Mouse (Mus musculus) hindbrain, embryonic 16.5 days (tissue): ENCODE results near the gene Myh8. TPM values are rescaled to one million over a fixed set of nuclear protein-coding genes. Genes with fewer than 3 reads are reported as not detected.

Experiments
- ATAC-seq: fragments of 200-750 bp; cut with Nextera tagmentation; 2 replicates; pipeline ENCODE4 v1.8.0; 2017; ENCODE audit warnings: moderate TSS enrichment, moderate library complexity
- H3K27ac ChIP-seq: fragments of 300-500 bp; sonication (generic); 2 replicates; pipeline ENCODE4 v1.5.1; 2014; ENCODE audit warnings: low read depth, mild to moderate bottlenecking, control low read depth, low read length, moderate library complexity
- H3K27me3 ChIP-seq: fragments of 300-500 bp; sonication (generic); replicated peaks from 2 replicates; pipeline ENCODE4 v1.6.1; 2014; ENCODE audit warnings: low read length; ENCODE audit not compliant: control insufficient read depth, insufficient read depth
- H3K36me3 ChIP-seq: fragments of 300-500 bp; sonication (generic); 2 replicates; pipeline ENCODE4 v1.6.1; 2014; ENCODE audit warnings: mild to moderate bottlenecking, low read length, moderate library complexity, mixed read lengths; ENCODE audit not compliant: control insufficient read depth, insufficient read depth
- H3K4me1 ChIP-seq: fragments of 300-500 bp; sonication (generic); 2 replicates; pipeline ENCODE4 v1.6.1; 2014; ENCODE audit warnings: low read depth, low read length; ENCODE audit not compliant: control insufficient read depth, insufficient read depth
- H3K4me2 ChIP-seq: fragments of 300-500 bp; sonication (generic); 2 replicates; pipeline ENCODE4 v1.6.1; 2014; ENCODE audit warnings: mild to moderate bottlenecking, low read length, control low read depth, moderate library complexity
- H3K4me3 ChIP-seq: fragments of 300-500 bp; sonication (generic); 2 replicates; pipeline ENCODE4 v1.5.1; 2014; ENCODE audit warnings: mild to moderate bottlenecking, low read length, control low read depth, moderate library complexity
- H3K9ac ChIP-seq: fragments of 300-500 bp; sonication (generic); 2 replicates; pipeline ENCODE4 v1.6.1; 2014; ENCODE audit warnings: low read depth, mild to moderate bottlenecking, control low read depth, low read length, moderate library complexity
- H3K9me3 ChIP-seq: fragments of 300-500 bp; sonication (generic); 2 replicates; pipeline ENCODE4 v1.6.1; 2014; ENCODE audit warnings: mild to moderate bottlenecking, low read length, moderate library complexity; ENCODE audit not compliant: control insufficient read depth
- WGBS: fragments of 180-500 bp; shearing (Covaris S2); extraction: QIAGEN DNeasy Blood & Tissue Kit; methylation state at CpG from one replicate; pipeline ENCODE4 v1.1.7; 2014; 5-methylcytosine and 5-hydroxymethylcytosine counted together
- polyA plus RNA-seq: library from polyadenylated mRNA; unstranded; fragments of >200 nt; fragmentation: Nextera tagmentation; extraction: Ambion mirVana; gene quantifications from 2 replicates; pipeline ENCODE4 v1.2.1, GENCODE M21; 2015

Gene Myh8
- polyA plus RNA-seq: 1.1 and 10.1 TPM in 2 replicates

GRCm38 (mm10) chr11:67276601-67277174, at the start of gene Myh8:
Myh8 (plus strand) TSS chr11:67277124.
- peak; percentile 50; the same call in 1 of the 2 replicates for ATAC-seq
- Histone ChIP-seq H3K9me3 (no peaks in the 10 kb centered on the region), H3K4me1 (no peaks in the 10 kb centered on the region), H3K36me3 (no peaks in the 10 kb centered on the region), H3K9ac (no peak within 1 kb of the TSS), H3K4me2 (no peak within 1 kb of the TSS), H3K4me3 (no peak within 1 kb of the TSS), H3K27ac (no peak within 1 kb of the TSS), H3K27me3 (no peaks in the 10 kb centered on the region)
- WGBS: 57% methylated on average over 10 of the region's 10 CpGs

- no peak overlapping the region for H3K27ac ChIP-seq
- H3K27me3 ChIP-seq: no peaks in the 10 kb centered on the region
- no peaks in the 10 kb centered on the region for H3K36me3 ChIP-seq
- H3K4me3 ChIP-seq: no peak overlapping the region
- no peak overlapping the region for H3K9ac ChIP-seq
- H3K4me2 ChIP-seq: no peak overlapping the region
- WGBS: 75% methylated on average over 3 of the region's 3 CpGs
- no peak for ATAC-seq
- H3K9me3 ChIP-seq: no peaks in the 10 kb centered on the region
- H3K4me1 ChIP-seq: no peaks in the 10 kb centered on the region
These were observed 48.2 kb upstream of the Myh8 start for GRCm38 (mm10) chr11:67228731-67229130.

DNA sequence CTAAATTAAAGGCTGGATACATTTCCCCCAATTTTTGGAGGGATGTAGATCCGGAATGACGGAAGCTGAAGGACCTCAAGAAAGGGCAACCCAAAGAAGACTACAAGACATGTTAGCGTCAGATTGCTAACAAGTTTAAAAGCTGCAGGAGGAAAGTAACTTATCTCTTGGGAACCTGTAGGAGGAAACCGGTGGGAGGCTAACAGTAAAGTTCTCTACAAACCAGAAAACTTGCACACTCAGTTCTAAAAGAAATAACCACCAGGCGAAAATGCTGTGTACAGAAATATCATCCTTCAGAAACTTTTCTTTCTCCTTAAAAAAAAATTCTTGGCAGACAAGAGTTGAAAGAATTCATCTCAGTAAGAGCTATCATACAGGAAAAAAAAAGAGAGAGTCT, 47.8 kb upstream of the Myh8 start:
- no peaks in the 10 kb centered on the region for H3K4me1 ChIP-seq
- no peak overlapping the region for H3K4me3 ChIP-seq
- H3K27ac ChIP-seq: no peak overlapping the region
- no peak overlapping the region for H3K9ac ChIP-seq
- H3K36me3 ChIP-seq: no peaks in the 10 kb centered on the region
- H3K27me3 ChIP-seq: no peaks in the 10 kb centered on the region
- 87% methylated on average over 5 of the region's 5 CpGs for WGBS
- no peak overlapping the region for H3K4me2 ChIP-seq
- ATAC-seq: no peak
- no peaks in the 10 kb centered on the region for H3K9me3 ChIP-seq

GRCm38 (mm10) chr11:67229946-67230345, 47.0 kb upstream of the Myh8 start:
- Histone ChIP-seq H3K9me3 (no peaks in the 10 kb centered on the region), H3K4me2 (no peak overlapping the region), H3K27ac (no peak overlapping the region), H3K4me3 (no peak overlapping the region), H3K27me3 (no peaks in the 10 kb centered on the region), H3K4me1 (no peaks in the 10 kb centered on the region), H3K36me3 (no peaks in the 10 kb centered on the region), H3K9ac (no peak overlapping the region)
- 87% methylated on average over 2 of the region's 2 CpGs for whole genome bisulfite sequencing
- no peak for ATAC-seq

DNA sequence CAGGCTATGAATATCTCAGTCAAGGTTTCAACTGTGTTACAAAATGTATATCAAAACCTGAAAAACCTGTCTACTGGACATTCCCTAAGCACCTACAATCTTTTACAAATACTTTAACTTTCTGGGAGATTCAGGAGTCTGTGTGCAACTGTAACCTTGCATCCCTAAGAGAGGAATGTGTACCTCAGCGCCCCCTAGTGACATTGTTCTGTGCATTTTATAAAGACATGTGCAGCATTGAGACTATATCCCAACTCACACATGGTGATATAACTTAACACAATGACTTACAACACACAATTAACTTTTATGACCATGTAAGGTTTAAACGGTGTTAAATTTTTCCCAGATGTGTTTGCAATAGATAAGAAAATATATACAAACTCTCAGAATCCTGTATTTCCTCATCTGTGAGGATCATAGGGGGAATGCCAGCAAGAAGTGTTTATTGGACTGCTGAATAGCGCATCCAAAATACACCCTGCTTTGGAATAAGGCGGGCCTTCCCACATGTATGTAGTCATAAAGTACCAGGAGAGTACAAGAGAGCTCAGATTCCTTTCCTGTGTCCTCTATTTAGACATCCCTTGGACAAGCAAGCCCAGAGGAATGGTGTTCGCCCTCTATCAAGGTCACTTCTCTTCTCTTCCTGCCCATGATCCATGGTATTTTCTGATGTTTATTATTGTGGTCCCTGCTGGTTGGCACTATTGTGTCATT, 41.1 kb upstream of the Myh8 start:
- Histone ChIP-seq H3K27me3 (no peaks in the 10 kb centered on the region), H3K9ac (no peak overlapping the region), H3K4me1 (no peaks in the 10 kb centered on the region), H3K27ac (no peak overlapping the region), H3K4me2 (no peak overlapping the region), H3K9me3 (no peaks in the 10 kb centered on the region), H3K36me3 (no peaks in the 10 kb centered on the region), H3K4me3 (no peak overlapping the region)
- no peak for ATAC-seq
- WGBS: 69% methylated on average over 5 of the region's 5 CpGs

DNA sequence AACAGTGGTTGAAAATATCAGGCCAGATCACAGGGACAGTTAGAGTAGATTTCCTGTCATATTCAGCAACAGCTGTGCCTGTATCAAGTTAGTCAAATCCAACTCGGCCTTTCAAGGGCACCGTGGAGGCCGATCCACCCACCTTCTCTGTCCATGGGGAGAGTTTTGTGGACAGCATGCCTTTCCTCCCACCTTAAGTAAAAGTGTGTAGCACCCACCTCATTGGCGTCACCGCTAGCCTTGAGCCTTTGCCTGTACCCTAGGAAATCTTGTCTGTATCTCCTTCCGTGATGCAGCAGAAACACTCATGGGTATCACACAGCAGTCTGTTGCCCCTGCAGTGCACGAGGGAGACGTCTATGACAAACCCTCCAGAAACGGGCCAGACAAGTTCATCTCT, 40.1 kb upstream of the Myh8 start:
- no peak overlapping the region for H3K4me2 ChIP-seq
- H3K4me3 ChIP-seq: no peak overlapping the region
- WGBS: 83% methylated on average over 9 of the region's 9 CpGs

GRCm38 (mm10) chr11:67237481-67238079, 39.3 kb upstream of the Myh8 start, which contains the start of gene Myh4:
Myh4 (plus strand) TSS chr11:67238029.
- ATAC-seq: no peak
- no peaks in the 10 kb centered on the region for H3K36me3 ChIP-seq
- H3K4me1 ChIP-seq: no peaks in the 10 kb centered on the region
- WGBS: 76% methylated on average over 5 of the region's 5 CpGs
- no peak within 1 kb of the TSS for H3K4me2 ChIP-seq
- H3K9ac ChIP-seq: no peak within 1 kb of the TSS
- H3K27me3 ChIP-seq: no peaks in the 10 kb centered on the region
- no peaks in the 10 kb centered on the region for H3K9me3 ChIP-seq
- H3K27ac ChIP-seq: no peak within 1 kb of the TSS
- no peak within 1 kb of the TSS for H3K4me3 ChIP-seq

More for the DNA sequence above, 40.1 kb upstream of the Myh8 start:
- no peak for ATAC-seq
- H3K9me3 ChIP-seq: no peaks in the 10 kb centered on the region
- H3K9ac ChIP-seq: no peak overlapping the region
- no peaks in the 10 kb centered on the region for H3K36me3 ChIP-seq
- no peak overlapping the region for H3K27ac ChIP-seq
- H3K27me3 ChIP-seq: no peaks in the 10 kb centered on the region
- H3K4me1 ChIP-seq: no peaks in the 10 kb centered on the region

DNA sequence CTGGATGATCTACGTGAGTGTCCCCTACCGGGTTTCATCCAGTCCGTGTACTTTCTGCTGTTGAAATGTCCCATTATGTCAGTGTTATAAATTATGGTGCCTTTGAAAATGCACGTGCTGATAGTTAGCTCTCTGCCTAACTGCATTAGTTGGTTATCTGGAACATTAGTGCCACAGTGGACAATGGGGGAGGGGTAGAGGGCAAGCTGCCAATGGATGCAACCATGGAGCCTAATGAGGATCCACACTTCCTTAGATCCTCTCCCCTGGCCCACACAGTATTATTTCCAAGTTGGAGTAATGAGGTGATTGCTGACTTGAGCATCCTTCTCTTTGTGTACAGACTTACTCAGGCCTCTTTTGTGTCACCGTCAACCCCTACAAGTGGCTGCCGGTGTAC, 35.9 kb upstream of the Myh8 start:
- H3K4me1 ChIP-seq: no peaks in the 10 kb centered on the region
- no peak for ATAC-seq
- H3K9me3 ChIP-seq: no peaks in the 10 kb centered on the region
- no peak overlapping the region for H3K27ac ChIP-seq
- no peak overlapping the region for H3K9ac ChIP-seq
- H3K4me2 ChIP-seq: no peak overlapping the region
- H3K36me3 ChIP-seq: no peaks in the 10 kb centered on the region
- no peaks in the 10 kb centered on the region for H3K27me3 ChIP-seq
- H3K4me3 ChIP-seq: no peak overlapping the region
- 85% methylated on average over 6 of the region's 6 CpGs for WGBS

DNA sequence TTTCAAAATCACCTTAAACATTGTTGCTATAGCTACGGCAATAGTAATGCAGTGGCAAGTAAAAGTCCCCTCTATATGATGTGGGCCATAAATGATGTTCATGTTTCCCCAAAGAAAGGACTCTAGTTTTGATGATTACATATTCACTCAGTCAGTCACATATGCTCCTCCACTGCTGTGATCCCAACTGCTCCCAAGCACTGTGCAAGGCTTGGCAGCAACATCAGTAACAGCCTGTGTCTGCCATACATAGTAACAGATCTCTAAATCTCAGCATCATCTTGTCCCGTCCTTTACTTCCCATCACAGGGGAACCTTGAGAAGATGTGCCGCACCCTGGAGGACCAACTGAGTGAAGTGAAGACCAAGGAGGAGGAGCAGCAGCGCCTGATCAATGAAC, 23.2 kb upstream of the Myh8 start:
- Histone ChIP-seq H3K9me3 (no peaks in the 10 kb centered on the region), H3K27ac (no peak overlapping the region), H3K36me3 (no peaks in the 10 kb centered on the region), H3K4me1 (no peaks in the 10 kb centered on the region), H3K27me3 (no peaks in the 10 kb centered on the region), H3K4me2 (no peak overlapping the region), H3K9ac (no peak overlapping the region), H3K4me3 (no peak overlapping the region)
- 88% methylated on average over 4 of the region's 4 CpGs for WGBS
- ATAC-seq: no peak
